Mouse (Mus musculus): ENCODE data around the gene Cdnf.
A peak's percentile ranks its signal among the peaks of the same experiment; 100 is the strongest.

Gene Cdnf

DNA sequence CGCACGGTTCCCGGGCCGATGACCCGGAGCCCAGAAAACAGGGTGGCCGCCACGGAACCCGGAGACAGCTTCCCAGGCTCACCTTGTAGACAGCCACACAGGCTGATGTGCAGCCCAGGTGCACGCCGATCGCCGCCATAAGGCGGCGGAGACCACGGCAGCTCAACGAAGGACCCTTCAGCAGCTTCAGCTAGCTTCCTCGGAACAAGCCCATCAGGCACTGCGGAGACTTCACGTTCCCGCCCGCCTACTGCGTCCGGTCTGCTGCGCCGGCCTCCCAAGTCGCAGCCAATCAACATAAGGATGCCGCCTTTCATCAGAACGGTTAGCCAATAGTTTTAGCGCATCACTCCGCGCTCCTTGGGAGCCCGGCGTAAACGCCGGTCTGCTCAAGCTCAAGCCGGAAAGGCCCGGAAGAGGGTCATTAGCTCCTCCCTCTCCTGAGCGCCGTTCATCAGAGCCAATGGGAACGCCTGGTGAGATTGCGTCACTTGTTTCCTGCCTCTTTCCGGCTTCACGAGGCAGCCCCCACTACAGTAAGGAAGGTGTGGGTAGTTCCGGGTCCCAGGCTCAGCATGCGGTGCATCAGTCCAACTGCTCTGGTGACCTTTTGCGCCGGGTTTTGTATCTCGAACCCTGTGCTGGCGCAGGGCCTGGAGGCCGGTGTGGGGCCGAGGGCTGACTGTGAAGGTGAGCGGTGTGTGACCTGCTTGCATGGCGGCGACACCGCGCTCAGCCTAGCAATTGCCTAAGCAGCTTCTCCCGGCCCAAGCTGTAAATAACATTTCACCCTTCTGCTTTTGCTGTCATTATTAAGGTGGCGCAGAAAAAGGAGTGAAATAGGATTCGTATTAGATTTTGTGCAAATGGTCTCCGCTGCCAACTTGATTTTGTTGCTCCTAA lies at the start of gene Cdnf, which contains the start of the genes Gm45902 and Hspa14:
TSS of gene Cdnf (plus strand) at position 479 of the 903 bp plus-strand sequence.
TSS of gene Gm45902 (minus strand) at position 239 of the 903 bp plus-strand sequence.
TSS of gene Hspa14 (minus strand) at position 263 of the 903 bp plus-strand sequence.
- DNase-seq (ENCODE audit: low read depth), result peak; percentile 97

DNA sequence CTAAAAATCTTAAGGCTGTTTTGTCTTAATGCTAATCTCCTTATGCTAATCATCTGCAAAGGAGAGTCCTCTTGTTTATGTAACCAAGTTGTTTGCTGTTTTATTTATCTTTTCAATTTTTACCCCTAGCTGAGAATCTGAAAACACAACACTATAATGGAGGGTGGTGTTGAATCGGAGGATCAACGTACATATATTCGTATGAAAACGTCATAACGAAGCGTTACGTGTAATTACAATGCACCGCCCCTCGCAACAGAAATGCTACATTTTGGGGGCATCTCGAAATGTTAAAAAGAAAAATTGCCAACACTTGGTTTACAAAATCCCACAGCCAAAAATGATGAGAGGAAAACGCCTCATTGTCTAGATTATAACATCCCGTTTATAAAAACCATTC lies 38.9 kb upstream of the Cdnf start:
- peak; percentile 48 for DNase-seq (ENCODE audit: low read depth)

DNA sequence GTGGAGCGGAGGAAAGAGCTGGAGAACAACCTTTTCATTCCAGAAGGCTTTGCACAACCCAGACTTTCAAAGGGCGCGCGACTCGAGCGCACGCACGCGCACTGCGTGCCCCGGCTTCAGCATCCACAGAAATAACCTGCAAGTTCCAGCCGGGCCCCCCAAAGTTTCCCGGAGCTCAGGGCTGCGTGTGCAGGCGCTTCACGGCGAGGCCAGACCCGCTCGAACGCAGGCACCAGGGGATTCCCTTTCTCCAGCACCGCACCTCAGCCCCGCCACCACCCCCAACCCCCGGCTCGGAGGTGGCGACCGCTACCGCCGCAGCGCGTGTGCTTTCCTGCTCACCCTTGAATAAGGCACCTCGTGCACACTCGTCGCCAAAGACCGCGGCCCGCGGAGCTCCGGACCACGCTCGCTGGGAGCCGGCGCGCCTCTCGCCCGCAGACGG lies 38.4 kb upstream of the Cdnf start:
- peak; percentile 56 for DNase-seq (ENCODE audit: low read depth)

DNA sequence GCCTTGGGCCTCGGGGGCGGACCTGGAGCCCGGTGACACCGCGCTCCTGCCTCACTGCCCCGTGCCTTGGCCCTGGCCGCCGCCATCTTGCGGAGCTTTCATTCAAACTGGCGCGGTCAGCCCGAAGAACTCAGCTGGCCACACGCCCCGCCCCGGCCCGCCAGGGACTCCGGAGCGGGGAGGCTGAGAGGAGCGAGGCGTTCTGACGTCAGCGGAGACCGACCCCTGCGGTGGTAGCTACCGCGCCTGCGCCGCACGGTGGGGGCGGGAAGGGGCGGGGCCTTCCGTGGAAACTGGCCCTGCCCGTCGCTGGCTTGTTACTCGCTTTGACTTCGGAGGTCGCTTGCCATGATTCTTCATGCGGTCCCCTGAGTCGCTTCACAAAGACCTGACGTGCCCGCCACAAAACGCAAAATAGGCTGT lies 38.0 kb upstream of the Cdnf start, which contains the start of gene Suv39h2:
TSS of gene Suv39h2 (minus strand) at position 171 of the 423 bp plus-strand sequence.
- DNase-seq (ENCODE audit: low read depth), result peak; percentile 89

DNA sequence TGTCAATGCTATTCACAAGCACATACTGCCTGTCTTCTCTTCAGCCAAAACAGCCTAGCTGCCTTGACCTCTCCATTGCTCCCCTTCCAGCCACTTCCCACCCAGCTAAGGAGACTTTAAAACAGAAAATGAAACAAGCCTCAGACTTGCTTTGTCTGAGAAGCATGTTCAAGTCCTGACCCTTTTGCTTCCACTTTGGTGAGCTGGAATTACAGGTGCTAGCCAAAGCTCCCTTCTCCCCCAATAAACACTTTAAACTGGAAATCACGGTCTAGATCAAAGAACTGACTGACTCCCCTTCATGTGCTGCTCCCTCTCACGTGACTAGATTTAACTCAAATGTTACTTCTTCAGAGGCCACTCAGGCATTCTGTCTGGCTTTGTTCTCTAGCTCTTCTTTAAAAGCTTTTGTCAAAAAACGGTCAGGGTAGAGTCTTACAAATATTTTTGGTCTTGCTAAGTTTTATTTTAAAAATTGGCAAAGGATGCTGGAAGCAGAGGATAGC lies 37.0 kb upstream of the Cdnf start:
- DNase-seq (ENCODE audit: low read depth), result no peak

DNA sequence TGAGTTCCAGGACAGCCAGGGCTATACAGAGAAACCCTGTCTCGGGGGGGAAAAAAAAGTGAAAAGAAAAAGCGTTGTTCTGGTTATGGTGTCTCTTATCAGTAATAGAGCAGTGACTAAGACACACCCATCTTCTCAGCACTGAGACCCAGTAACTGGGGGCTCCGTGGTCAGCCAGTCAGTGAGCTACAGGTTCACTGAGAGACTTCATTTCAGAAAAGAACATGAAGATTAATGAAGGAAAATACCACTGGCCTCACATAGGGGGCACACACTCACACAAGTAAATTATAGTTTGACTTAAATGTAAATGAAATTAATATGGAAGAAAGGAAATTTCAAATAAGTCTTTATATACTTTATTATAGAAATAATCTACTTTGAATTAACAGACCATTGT lies 32.6 kb upstream of the Cdnf start:
- peak; percentile 45 for DNase-seq (ENCODE audit: low read depth)

DNA sequence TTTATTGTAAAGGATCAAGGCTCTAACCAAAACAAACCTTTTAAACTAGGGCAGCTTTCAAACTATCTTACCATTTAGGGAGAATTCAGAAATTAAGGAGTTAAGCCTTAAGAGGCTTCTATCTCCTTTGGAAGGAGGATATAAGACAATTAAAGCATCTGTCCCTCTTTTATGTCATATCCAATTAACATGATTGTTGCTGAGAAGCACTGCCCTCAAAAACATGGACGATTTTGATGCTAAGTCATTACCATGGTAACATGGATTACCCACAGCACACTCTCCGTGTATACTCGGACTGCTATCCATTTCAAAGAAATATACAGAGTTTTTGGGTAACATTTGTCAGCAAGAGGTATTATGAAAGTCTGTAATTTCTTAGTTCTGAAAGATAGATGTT lies 23.0 kb upstream of the Cdnf start:
- DNase-seq (ENCODE audit: low read depth), result no peak

DNA sequence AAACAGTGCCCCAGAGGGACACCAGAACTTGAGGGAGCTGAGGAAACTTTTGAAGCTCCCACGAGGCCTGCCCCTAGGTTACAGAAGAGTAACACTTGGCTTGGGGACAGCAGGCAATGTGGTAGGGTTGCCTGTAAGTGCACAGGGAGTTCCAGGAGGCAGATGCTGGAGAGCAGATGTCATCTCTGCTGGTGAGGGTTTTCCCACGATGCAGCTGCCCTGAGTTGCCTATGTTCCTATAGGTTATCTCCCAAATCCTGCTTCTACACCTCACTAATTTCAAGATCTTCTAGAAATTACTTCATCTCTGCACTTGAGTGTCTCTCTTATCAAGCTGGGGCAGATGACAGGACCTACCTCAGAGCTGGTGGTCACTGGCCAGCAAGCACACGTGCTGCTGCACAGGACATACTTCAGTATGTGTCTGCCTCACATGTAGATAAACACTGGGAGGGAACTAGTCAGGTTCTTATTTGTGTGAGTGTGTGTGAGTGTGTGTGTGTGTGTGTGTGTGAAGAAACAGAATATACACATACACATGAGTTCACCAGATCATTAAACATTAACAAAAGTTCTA lies 18.9 kb upstream of the Cdnf start:
- peak; percentile 23 for DNase-seq (ENCODE audit: low read depth)

DNA sequence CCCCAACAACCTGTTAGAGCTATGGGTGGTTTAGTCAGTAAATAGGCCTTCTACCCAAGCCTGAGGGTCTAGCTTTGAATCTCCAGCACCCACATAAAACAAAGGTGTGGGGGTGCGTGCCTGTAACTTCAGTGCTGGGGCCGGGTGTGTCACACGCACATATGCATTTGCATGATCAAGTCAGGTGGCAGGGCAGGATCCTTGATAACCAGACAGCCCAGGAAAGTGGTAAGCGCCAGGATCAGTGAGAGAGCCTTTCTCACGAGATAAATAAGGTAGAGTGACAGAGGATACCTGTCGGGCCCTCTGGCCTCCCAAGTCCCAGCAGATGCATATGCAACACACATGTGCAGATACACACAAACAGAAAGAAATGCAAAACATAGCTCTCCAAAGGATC lies 13.3 kb upstream of the Cdnf start:
- no peak for DNase-seq (ENCODE audit: low read depth)

DNA sequence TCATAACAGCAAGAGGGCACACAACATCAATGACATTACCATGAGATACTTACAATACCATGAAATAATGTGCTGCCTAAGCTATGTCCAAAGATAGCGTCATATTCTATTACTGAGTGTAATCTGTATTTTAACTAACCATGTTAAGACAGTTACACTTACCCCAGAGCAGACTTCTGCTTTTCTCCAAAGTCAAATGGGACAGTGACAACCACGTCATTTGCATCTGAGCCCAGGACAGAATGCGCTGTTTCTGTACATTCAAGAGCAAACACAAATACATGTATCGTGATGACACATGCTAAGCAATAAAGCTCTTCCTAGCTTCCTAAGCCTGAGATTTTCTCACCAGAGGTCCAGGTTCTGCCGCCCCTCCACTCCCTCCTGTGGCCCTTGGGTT lies 11.9 kb upstream of the Cdnf start:
- DNase-seq (ENCODE audit: low read depth), result no peak

DNA sequence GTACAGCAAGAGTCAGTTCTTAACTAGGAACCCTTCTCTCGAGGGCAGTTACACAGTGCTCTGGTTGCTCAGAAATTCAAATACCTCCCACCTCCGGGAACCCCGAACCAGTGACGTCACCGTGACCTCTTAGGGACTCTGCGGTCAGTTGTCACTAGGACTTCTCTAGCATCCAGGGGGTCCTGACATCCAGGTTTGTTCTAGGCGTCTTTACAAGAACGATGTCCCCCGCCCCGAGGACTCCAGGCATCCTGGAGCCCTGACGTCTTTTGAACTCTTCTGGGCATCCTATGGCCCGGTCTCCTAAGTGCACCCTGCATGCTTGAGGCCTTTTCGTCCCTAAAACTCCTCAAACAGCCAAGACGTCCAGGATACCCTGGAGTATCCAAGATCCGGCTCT lies 754 bp upstream of the Cdnf start:
- peak; percentile 69 for DNase-seq (ENCODE audit: low read depth)

DNA sequence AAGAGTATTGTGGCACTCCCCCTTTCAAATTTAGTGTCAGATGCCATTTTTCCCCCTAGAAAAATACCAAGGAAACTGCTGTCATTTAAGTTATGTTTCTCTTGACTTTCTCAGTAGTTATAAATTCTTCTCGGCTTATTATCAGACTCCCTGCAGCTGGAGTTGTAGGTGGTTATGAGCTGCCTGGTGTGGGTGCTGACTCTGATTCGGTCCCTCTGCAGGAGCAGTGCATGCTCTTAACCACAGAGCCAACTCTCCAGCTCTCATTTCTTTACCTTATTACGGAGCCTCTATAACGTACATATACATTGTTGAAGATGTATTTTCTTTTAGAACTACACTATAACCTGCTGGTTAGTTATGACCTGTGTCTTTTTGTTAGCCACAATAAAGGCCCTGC lies 9.7 kb downstream of the Cdnf start:
- DNase-seq (ENCODE audit: low read depth), result no peak

DNA sequence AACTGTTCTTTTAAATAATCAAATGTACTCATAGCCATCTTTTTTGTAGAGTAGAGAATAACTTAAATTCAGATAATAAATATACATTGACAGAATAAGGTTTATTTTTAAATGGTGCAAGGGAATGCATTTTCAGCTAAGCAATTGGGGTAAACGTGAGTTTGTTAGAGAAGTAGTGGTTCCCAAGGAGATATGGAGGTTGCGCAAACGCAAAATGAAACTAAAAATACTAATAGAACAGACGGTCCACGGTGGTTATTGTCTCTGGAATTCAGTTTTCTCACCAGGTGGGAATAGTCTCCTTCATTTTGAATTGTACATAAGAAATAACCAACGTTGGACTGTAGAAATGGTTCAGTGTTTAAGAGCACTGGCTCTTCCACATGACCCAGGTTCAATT lies 13.5 kb downstream of the Cdnf start:
- no peak for DNase-seq (ENCODE audit: low read depth)

DNA sequence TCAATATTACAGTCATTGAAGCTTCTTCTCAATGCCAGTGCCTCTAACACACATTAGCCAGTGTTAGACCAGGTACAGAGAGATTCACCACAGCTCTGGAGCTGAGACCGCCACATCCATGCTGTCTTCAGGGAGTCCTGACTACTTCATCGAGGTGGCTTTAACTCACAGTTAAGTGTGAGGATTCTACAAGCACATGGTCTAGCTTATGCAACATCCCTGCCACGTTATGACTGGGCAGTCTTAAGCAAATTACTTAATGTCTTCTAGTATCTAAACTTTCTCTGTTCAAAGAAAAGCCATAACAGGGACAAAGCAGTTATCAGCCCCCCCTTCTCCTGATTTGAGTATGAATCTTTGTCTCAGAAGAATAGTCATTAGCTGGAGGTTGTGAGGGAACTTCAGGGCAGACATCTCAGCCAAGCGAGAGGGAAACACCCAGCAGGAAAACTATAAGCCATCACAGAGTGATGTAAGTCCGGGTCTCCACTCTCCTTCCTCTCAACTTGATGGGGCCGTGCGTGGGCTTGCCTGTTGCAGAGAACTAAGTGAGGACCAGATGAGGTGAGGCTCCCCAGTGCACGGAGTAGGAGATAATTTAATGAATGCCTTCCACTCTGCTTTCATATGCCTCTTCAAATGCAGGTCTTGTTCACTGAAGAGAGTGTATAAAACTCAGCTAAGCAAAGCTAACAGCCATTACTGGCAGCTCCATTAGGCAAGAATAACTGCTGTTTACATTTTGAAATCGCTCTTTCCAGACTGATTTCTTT lies 28.7 kb downstream of the Cdnf start:
- DNase-seq (ENCODE audit: low read depth), result no peak

DNA sequence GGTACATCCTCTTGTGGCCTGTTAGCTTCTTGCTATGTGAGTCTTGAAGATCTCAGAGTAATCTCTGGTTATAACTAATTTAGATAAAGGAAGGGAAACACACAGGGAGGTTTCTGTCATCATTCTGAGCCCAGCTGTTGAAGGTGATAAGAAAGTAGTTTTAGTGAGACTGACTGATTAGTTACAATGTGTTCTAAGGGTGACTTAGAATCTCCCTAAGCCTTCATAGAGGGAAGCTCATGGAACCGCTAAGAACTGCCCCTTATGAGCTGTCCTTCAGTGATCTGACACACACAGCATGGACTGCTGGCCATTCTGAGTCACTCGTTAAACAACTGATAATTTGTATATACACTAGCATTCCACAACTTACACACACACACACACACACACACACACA lies 33.2 kb downstream of the Cdnf start:
- peak; percentile 16 for DNase-seq (ENCODE audit: low read depth)

DNA sequence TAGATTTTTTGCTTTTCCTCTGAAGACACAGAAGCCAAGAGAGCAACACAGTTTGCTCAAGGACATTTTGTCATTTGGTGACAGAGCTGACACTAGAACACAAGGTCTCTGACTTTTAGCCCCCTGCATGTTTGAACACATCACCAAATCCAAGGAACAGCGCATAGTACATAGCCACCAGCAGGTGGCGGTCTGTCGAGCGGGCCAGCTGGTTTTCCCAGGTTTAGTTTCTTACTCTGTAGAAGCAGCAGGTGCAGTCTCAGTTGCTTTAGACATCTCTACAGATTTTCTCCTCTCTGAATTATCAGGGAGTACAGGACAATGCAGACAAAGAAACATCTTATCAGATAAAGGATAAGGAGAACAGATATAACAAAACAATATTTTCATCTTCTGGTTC lies 33.8 kb downstream of the Cdnf start:
- DNase-seq (ENCODE audit: low read depth), result peak; percentile 30

DNA sequence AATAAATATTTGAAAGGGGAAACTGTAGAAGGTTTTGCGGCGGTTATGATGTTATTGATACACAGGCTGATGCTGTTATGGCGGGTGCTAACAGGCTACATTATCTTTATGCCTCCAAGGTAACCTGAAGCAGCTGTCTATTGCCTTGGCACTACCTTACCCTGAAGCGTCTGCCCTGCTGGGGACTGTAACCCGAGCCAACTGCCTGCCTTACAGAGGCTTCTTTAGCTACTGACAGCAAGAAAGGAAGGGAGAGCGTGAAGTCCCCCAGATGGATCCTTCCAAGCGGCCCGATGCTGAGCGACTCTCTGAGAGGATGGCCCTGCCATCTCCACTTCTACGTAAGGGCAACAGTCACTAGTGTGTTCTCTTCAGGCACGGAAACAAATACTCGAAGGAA lies 57.4 kb downstream of the Cdnf start, which contains the start of gene Fam107b:
TSS of gene Fam107b (plus strand) at position 303 of the 400 bp plus-strand sequence.
- DNase-seq (ENCODE audit: low read depth), result no peak

DNA sequence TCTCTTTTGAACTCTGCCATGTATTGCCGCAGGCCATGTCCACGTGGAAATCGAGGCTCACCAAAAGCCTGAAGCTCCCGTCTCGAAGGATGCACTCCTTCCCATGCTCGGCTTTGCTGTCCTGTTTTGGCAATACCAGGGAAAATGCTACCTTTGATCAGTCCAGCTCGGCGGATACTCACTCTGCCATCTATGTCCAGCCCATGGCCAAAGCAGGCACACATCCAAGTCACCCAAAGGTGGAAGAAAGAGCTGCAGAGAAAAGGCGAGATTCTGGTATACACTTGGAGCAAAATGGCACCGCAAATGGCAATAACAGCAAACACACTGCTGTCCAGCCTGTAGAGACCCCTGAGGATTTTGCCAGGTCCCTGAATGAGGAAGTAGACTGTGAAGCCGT lies 57.8 kb downstream of the Cdnf start:
- no peak for DNase-seq (ENCODE audit: low read depth)

DNA sequence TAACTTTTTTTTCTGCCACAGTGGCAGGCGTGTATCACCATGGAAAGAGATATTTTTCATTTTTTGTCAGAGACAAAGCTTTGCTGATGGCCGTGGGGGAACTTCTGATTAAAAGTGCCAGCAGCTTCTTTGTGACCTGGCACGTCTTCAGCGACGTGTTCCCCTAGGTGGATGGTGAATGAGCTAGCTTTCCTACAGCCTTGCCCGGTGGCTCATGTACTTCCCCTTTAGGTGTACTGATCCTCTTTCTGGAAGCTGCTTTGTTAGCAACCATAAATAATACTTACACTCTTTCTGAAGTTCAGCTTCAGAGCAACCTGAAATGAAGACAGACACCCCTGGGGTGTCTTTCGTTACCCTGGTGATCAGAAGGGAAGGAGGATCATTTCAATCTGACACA lies 61.1 kb downstream of the Cdnf start:
- DNase-seq (ENCODE audit: low read depth), result no peak

DNA sequence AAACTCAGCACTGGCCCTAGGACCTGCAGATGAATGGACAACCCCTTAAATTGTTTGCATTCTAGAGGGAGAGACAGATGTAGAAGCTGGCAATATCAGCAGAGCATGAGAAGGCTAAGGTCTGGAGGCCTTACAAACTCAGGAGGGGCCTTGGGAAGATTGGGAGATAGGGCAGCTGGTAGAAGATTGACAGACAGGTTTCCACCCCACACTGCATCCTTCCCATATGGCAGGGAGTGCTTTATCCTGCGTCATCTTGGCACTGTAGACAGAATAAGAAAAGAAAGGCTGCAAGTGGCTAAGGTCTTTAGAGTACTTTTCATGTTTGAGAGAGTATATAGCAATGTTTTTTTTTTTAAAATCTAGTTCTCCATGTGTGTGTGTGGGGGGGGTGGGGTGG lies 62.3 kb downstream of the Cdnf start:
- no peak for DNase-seq (ENCODE audit: low read depth)

All from c-Kit-positive CD71-positive TER-119-negative erythroid progenitor cells, embryonic 14.5 days (primary cell).